Mouse (Mus musculus) pancreas, adult 10 weeks (tissue): ENCODE measurements around the gene Slc39a9. TPM values are rescaled to one million over a fixed set of nuclear protein-coding genes. Genes with fewer than 3 reads are reported as not detected.

Experiments
- polyA plus RNA-seq: library from polyadenylated mRNA; stranded (reverse); fragments of 350-450 nt; fragmentation: Illumina TruSeq; extraction: RNeasy Lipid Tissue Mini Kit (QIAGEN cat#74804); gene quantifications from one replicate; pipeline ENCODE4 v1.2.3, GENCODE M21; 2015; ENCODE audit warnings: low read depth, low replicate concordance; ENCODE audit not compliant: insufficient read depth

Gene Slc39a9
- polyA plus RNA-seq, result 9.6 TPM

DNA sequence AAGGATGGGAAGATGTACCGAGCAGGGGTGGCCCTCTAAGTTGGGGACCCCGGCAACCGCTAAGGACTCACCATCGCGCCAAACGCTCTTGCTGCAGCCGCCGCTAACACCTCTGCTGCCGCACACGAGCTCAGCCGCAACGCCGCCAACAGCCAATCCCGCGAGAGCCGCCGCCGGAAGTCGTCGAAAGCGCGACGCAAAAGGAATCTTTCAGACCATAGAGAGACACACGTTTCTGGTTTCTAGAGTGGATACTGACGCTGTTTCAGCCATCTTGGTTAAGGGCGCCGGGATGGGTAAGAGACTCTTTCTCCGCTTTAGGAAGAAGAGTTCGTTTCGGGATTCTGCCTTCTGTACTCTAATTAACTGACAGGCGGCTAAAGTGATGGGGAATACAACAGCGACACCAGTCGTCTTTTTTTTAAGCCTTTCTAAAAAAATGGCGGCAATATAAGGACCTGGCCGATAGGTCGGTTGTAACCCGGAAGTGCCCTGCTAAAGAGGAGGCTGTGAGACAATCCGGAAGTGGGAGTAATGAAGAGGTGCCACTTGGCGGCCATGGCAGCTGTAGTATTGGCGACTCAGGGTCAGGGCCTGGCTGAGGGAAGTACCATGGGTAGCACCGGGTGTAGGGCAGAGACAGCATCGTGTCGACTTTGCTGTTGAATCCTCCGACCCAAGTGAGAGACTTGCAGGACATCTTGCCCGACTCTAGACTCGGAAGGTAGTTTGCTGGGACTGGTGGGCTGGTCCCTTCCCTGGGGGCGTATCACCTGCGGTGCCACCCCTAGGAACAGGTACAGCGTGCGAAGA, at the start of gene Slc39a9, which contains the start of gene Erh:
Gene Slc39a9, plus strand, starts transcription at position 191 of the 813 bp plus-strand sequence.
Gene Erh, minus strand, starts transcription at position 649 of the 813 bp plus-strand sequence.

DNA sequence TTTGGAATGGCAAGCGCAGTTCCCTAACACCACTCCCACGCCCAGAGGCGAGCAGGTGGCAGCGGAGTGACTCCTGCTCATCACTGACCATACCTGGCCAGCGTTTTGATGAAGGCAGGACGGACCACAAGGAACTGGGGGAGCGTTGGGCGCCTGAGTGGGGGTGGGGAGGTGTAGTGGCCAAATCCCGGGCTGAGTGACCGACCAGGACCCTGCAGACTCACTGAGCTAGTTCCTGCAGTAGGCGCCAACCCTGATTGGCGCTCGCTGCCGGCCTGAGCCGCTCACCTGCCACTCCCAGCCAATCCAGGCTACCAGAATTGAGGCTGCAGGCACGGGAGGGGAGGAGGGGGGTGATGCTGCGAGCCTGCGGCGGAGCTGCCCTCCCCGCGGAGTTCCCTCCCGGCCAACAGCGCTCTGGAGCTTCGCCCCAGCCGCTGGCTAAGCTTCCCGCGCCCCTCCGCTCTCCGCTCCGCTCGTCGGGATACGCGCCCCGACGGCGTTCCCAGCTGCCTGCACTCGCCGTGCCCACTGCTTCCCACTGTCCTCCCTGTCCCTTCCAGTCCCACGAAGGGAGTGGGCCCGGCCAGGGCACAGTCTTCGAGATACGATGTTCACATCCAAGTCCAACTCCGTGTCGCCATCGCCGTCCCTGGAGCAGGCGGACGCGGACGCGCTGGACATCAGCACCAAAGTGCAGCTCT, 48.7 kb downstream of the Slc39a9 start, which contains the start of gene Plekhd1:
Gene Plekhd1, plus strand, starts transcription at position 323 of the 704 bp plus-strand sequence.

Other genes with a start within 250 kb of the Slc39a9 start
- 3.2 TPM for gene Dcaf5, start 207.3 kb upstream of the Slc39a9 start, polyA plus RNA-seq
- 8.1 TPM for gene Exd2, start 180.8 kb upstream of the Slc39a9 start, polyA plus RNA-seq
- 2.8 TPM for gene Galnt16, start 125.6 kb upstream of the Slc39a9 start, polyA plus RNA-seq
- gene Erh, start 458 bp downstream of the Slc39a9 start, polyA plus RNA-seq, result 10.8 TPM
- not detected for gene Plekhd1, start 48.7 kb downstream of the Slc39a9 start, polyA plus RNA-seq
- not detected for gene Ccdc177, start 116.8 kb downstream of the Slc39a9 start, polyA plus RNA-seq
- gene Susd6, start 146.6 kb downstream of the Slc39a9 start, polyA plus RNA-seq, result 6.0 TPM